Mouse (Mus musculus) B cell, adult 62 days (primary cell): ENCODE results near the gene Epb41. TPM values are rescaled to one million over a fixed set of nuclear protein-coding genes. Genes with fewer than 3 reads are reported as not detected.

Experiments used
- total RNA-seq: library from RNA; stranded (reverse); gene quantifications from 4 replicates; pipeline ENCODE4 v1.2.4, GENCODE M21; 2023

Epb41 gene
- 73.5 to 77.8 TPM (median 75.5 TPM) in 4 replicates for total RNA-seq

GRCm38 (mm10) chr4:132074933-132075769 is at the start of gene Epb41:
Epb41 (minus strand) TSS chr4:132075321.

DNA sequence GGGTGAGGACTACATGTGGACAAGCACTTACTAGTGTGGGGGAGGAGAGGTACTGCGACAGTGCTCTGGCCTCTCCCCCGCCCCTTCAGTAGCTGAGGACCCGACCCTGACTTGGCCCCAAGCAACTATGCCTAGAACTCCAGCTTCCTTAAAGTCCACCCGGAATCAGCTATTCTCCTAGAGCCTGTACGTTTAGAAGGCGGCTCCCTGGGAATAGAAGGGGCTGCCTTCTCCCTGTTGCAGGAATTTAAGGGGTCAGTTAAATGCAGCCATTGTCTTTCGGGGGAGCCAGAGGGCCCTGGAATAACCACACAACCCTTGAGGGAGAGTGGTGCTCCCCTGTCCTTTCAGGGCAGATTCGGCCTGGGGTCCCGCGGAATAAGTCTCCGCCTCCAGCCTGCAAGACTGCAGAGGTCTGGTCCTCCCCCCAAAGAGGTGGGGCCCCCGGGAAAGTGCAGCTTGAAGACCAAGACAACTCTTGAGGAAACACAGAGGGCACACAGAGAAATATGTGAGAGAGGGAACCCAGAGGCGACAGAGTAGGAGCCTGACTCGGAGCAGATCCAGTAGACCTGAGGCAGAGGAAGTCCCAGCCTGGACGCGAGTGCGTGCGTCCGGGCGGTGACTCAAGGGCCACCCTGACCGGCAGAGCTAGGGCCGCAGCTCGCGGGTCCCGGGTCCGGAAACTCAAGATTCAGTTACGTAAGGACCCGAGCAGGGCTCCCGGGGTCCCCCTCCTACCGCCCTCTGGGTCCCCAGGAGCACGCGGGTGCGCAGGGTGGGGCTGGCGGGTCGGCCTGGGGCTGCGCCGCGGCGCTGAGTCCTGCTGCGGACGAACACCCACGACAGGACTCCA is 816 bp downstream of the Epb41 start, which contains the start of gene Gm10300:
Gene Gm10300 (plus strand): TSS at position 621 of the 856 bp plus-strand sequence.

DNA sequence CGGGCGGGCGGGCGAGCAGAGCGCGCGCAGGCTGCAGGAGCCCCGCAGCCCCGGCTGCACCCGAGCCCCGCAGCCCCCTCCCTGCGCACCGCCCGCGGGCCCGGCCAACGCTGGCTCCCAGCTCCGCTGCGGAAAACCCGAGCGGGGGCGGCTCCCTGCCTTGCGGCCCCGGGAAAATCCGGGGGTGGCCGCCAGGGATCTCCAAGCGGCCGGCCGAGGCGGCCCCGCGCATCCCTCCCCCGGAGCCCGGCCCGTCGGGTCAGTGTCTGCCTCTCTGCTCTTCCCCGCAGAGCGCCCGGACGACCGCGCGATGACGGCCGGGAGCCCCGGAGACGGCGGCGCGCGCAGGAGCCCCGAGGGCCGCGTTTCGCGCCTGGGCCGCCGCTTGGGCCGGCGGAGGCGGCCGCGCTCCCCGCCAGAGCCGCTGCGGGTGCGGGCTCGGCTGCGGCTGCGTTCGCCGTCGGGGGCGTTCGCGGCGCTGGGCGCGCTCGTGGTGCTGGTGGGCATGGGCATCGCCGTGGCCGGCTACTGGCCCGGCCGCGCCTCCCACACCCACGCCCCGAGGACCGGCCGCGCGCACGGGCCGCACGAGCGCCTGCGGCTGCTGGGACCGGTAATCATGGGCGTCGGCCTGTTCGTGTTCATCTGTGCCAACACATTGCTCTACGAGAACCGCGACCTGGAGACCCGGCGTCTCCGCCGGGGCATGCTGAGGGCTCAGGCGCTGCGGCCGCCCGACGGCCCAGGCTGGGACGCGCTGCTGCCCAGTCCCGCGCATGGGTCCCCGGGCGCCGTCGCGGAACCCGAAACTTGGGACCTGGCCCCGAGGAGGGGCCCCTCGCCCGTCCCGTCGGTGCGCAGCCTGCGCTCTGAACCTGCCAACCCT is 153.4 kb downstream of the Epb41 start, which contains the start of gene Tmem200b:
Gene Tmem200b (plus strand): TSS at position 311 of the 886 bp plus-strand sequence.

Other genes with a start within 250 kb of the Epb41 start
- gene Ptpru, start 237.0 kb downstream of the Epb41 start, total RNA-seq = 0.57 to 1.6 TPM (median 0.65 TPM) in 4 replicates
- gene Mecr, start 231.9 kb downstream of the Epb41 start, total RNA-seq = 21.2 to 27.5 TPM (median 23.9 TPM) in 4 replicates
- 78.4 to 97.9 TPM (median 87.1 TPM) in 4 replicates for gene Srsf4, start 201.7 kb downstream of the Epb41 start, total RNA-seq
- gene Tmem200b, start 153.6 kb downstream of the Epb41 start, total RNA-seq = not detected in 4 replicates
- gene Gm10300, start 624 bp downstream of the Epb41 start, total RNA-seq = 0.33 to 0.58 TPM in 2 of 4 replicates, not detected in the others
- gene Oprd1, start 69.2 kb upstream of the Epb41 start, total RNA-seq = not detected in 4 replicates
- gene Ythdf2, start 137.0 kb upstream of the Epb41 start, total RNA-seq = 81.5 to 86.0 TPM (median 84.6 TPM) in 4 replicates
- gene Gmeb1, start 186.3 kb upstream of the Epb41 start, total RNA-seq = 38.8 to 44.4 TPM (median 39.9 TPM) in 4 replicates
- gene Taf12, start 199.1 kb upstream of the Epb41 start, total RNA-seq = 30.3 to 34.3 TPM (median 32.2 TPM) in 4 replicates
- gene Rab42, start 228.1 kb upstream of the Epb41 start, total RNA-seq = not detected in 4 replicates